Mouse (Mus musculus): Measurements from ENCODE around the gene 1700028P14Rik.

GRCm38 (mm10) chr19:23664083-23664482 is 11.5 kb upstream of the 1700028P14Rik start:
- TF ChIP-seq CTCF (IDR thresholded peaks at IDR 0.05; ENCODE audit: insufficient read depth, low read length), result no peak
- TF ChIP-seq POLR2A (IDR thresholded peaks at IDR 0.05; ENCODE audit: borderline replicate concordance, extremely low read depth, low read depth, low read length), result no peak

Data from lung, adult 2 months (tissue).